Mouse (Mus musculus): Measurements from ENCODE around the gene Mycbp2.

Mycbp2 gene

GRCm38 (mm10) chr14:103346729-103347505 lies at the start of gene Mycbp2:
Gene Mycbp2 (minus strand): TSS chr14:103346814.
- peak; percentile 99 for DNase-seq (ENCODE audit: low spot score)

- no peak for DNase-seq (ENCODE audit: low spot score)
Measured at GRCm38 (mm10) chr14:103392391-103392790, 45.8 kb upstream of the Mycbp2 start.

- DNase-seq (ENCODE audit: low spot score): no peak
Measured at GRCm38 (mm10) chr14:103387431-103387830, 40.8 kb upstream of the Mycbp2 start.

GRCm38 (mm10) chr14:103386871-103387270 lies 40.3 kb upstream of the Mycbp2 start:
- peak; percentile 29 for DNase-seq (ENCODE audit: low spot score)

- peak; percentile 33 for DNase-seq (ENCODE audit: low spot score)
Measured at GRCm38 (mm10) chr14:103385084-103385610, 38.5 kb upstream of the Mycbp2 start.

GRCm38 (mm10) chr14:103378703-103379102 lies 32.1 kb upstream of the Mycbp2 start:
- DNase-seq (ENCODE audit: low spot score): no peak

GRCm38 (mm10) chr14:103376765-103377164 lies 30.2 kb upstream of the Mycbp2 start:
- DNase-seq (ENCODE audit: low spot score): no peak

- DNase-seq (ENCODE audit: low spot score): no peak
Measured at GRCm38 (mm10) chr14:103375523-103375922, 28.9 kb upstream of the Mycbp2 start.

- no peak for DNase-seq (ENCODE audit: low spot score)
Measured at GRCm38 (mm10) chr14:103363199-103363598, 16.6 kb upstream of the Mycbp2 start.

GRCm38 (mm10) chr14:103356066-103356465 lies 9.5 kb upstream of the Mycbp2 start:
- DNase-seq (ENCODE audit: low spot score): no peak

GRCm38 (mm10) chr14:103354396-103355352 lies 8.1 kb upstream of the Mycbp2 start:
- no peak for DNase-seq (ENCODE audit: low spot score)

GRCm38 (mm10) chr14:103345858-103346728 lies 521 bp downstream of the Mycbp2 start:
- DNase-seq (ENCODE audit: low spot score): peak; percentile 32

GRCm38 (mm10) chr14:103345486-103345857 lies 1.1 kb downstream of the Mycbp2 start:
- no peak for DNase-seq (ENCODE audit: low spot score)

- DNase-seq (ENCODE audit: low spot score): no peak
Measured at GRCm38 (mm10) chr14:103345011-103345410, 1.6 kb downstream of the Mycbp2 start.

GRCm38 (mm10) chr14:103343791-103344190 lies 2.8 kb downstream of the Mycbp2 start:
- no peak for DNase-seq (ENCODE audit: low spot score)

GRCm38 (mm10) chr14:103341385-103342294 lies 5.0 kb downstream of the Mycbp2 start:
- no peak for DNase-seq (ENCODE audit: low spot score)

GRCm38 (mm10) chr14:103312926-103313325 lies 33.7 kb downstream of the Mycbp2 start:
- DNase-seq (ENCODE audit: low spot score): no peak

- DNase-seq (ENCODE audit: low spot score): no peak
Measured at GRCm38 (mm10) chr14:103296227-103296626, 50.4 kb downstream of the Mycbp2 start.

GRCm38 (mm10) chr14:103286650-103287049 lies 60.0 kb downstream of the Mycbp2 start:
- no peak for DNase-seq (ENCODE audit: low spot score)

- no peak for DNase-seq (ENCODE audit: low spot score)
Measured at GRCm38 (mm10) chr14:103276667-103277066, 69.9 kb downstream of the Mycbp2 start.

GRCm38 (mm10) chr14:103260437-103260836 lies 86.2 kb downstream of the Mycbp2 start:
- no peak for DNase-seq (ENCODE audit: low spot score)
